Mouse (Mus musculus): ENCODE measurements at regions not wholly inside any gene's neighbourhood (a gene's known extent, or its start where the extent isn't known, plus 50 kb on each side); places are given as distances from the start of the nearest gene placed in this dataset.

DNA sequence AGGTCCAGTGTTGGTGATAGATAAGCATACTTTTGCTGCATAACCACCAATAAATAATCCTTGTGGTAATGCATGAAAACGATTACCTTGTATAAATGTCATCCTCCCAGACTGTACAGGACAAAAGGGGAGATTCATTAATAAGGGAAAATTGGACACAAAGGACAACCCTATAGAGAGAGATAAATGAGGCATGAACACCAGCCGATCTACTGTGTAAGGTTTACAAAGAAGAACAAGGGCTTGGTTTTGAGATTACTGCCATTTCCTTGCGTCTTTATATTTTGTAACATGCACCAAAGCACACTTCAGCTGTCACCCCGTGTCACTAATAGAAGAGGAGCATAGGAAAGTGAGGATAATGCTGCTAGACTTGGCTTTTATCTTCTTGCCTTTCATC is 162.5 kb downstream of the Psat1 start:
- Histone ChIP-seq H3K27me3 (replicated peaks; ENCODE audit: control insufficient read depth, insufficient read depth, low read length) (no peaks in the 10 kb centered on the region), H3K36me3 (ENCODE audit: control insufficient read depth, insufficient read depth, low read length) (no peaks in the 10 kb centered on the region), H3K9me3 (replicated peaks; ENCODE audit: control insufficient read depth, low read length) (no peaks in the 10 kb centered on the region), H3K4me1 (ENCODE audit: control insufficient read depth, insufficient read depth, low read length) (peaks cover 8% of the 10 kb centered on the region; the same call in 1 of the 2 replicates), H3K27ac (ENCODE audit: low read depth, low read length) (no peak overlapping the region), H3K4me3 (ENCODE audit: low read depth, low read length) (no peak overlapping the region), H3K4me2 (ENCODE audit: low read length) (no peak overlapping the region), H3K9ac (ENCODE audit: low read length) (no peak overlapping the region)
- WGBS = 12% methylated on average over 4 of the region's 4 CpGs
- DNase-seq (ENCODE audit: low spot score) (no peak), ATAC-seq (peak; percentile 34; the same call in 1 of the 2 replicates)

GRCm38 (mm10) chr19:15769651-15770050 is 177.5 kb downstream of the Psat1 start:
- H3K36me3 ChIP-seq (ENCODE audit: control insufficient read depth, insufficient read depth, low read length) = no peaks in the 10 kb centered on the region
- 90% methylated on average over 4 of the region's 4 CpGs for WGBS
- no peak overlapping the region for H3K4me2 ChIP-seq (ENCODE audit: low read length)
- no peaks in the 10 kb centered on the region for H3K4me1 ChIP-seq (ENCODE audit: control insufficient read depth, insufficient read depth, low read length)
- no peaks in the 10 kb centered on the region for H3K9me3 ChIP-seq (replicated peaks; ENCODE audit: control insufficient read depth, low read length)
- no peak overlapping the region for H3K4me3 ChIP-seq (ENCODE audit: low read depth, low read length)
- H3K27me3 ChIP-seq (replicated peaks; ENCODE audit: control insufficient read depth, insufficient read depth, low read length) = no peaks in the 10 kb centered on the region
- DNase-seq (ENCODE audit: low spot score) (no peak), ATAC-seq (no peak)
- no peak overlapping the region for H3K9ac ChIP-seq (ENCODE audit: low read length)
- H3K27ac ChIP-seq (ENCODE audit: low read depth, low read length) = no peak overlapping the region

GRCm38 (mm10) chr19:15761086-15761485 is 186.1 kb downstream of the Psat1 start:
- no peak for ATAC-seq
- Histone ChIP-seq H3K36me3 (ENCODE audit: control insufficient read depth, insufficient read depth, low read length) (no peaks in the 10 kb centered on the region), H3K9me3 (replicated peaks; ENCODE audit: control insufficient read depth, low read length) (no peaks in the 10 kb centered on the region), H3K4me3 (ENCODE audit: low read depth, low read length) (no peak overlapping the region), H3K4me2 (ENCODE audit: low read length) (no peak overlapping the region), H3K4me1 (ENCODE audit: control insufficient read depth, insufficient read depth, low read length) (no peaks in the 10 kb centered on the region), H3K27ac (ENCODE audit: low read depth, low read length) (no peak overlapping the region), H3K27me3 (replicated peaks; ENCODE audit: control insufficient read depth, insufficient read depth, low read length) (no peaks in the 10 kb centered on the region), H3K9ac (ENCODE audit: low read length) (no peak overlapping the region)
- DNase-seq (ENCODE audit: low spot score) = no peak
- 47% methylated on average over 4 of the region's 4 CpGs for WGBS

DNA sequence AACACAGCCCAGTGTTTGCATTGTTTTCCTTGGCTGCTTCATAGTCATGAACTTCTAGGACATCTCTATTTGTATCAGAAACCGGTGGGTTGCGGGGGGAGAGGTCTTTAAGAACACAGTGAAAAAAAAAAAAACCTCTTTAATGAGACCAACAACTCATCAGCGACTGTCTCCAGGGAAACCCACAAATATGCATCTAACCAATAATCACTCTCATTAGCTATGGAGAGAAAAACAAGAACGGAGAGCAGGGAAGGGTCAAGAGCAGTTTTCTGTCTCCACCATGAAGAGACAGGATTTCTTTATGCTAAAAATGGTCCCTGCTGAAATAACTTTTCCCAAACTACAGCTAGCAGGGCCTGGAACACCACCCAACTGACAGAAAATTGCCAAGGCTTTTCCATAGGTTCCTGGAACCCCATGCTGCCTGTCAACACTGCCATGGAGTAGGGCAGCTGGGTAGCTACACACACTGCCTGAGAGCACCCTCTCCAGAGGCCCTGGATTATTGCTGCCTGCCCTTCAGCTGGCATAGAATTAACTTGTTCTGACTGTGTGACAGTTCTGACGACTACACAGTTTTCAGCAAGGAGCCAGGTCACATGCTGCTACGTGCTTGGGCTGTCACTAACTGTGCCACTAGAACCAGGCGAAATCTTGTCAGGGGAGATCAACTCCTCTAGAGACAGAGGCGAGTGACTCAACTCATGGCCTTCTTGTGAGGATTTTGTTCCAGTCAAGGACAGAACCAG is 201.9 kb downstream of the Psat1 start:
- DNase-seq (ENCODE audit: low spot score) (peak; percentile 54), ATAC-seq (peak; percentile 60)
- Histone ChIP-seq H3K27me3 (replicated peaks; ENCODE audit: control insufficient read depth, insufficient read depth, low read length) (no peaks in the 10 kb centered on the region), H3K27ac (ENCODE audit: low read depth, low read length) (no peak overlapping the region), H3K9me3 (replicated peaks; ENCODE audit: control insufficient read depth, low read length) (no peaks in the 10 kb centered on the region), H3K4me1 (ENCODE audit: control insufficient read depth, insufficient read depth, low read length) (peaks cover 8% of the 10 kb centered on the region), H3K4me2 (ENCODE audit: low read length) (no peak overlapping the region), H3K36me3 (ENCODE audit: control insufficient read depth, insufficient read depth, low read length) (no peaks in the 10 kb centered on the region), H3K4me3 (ENCODE audit: low read depth, low read length) (no peak overlapping the region), H3K9ac (ENCODE audit: low read length) (no peak overlapping the region)
- 18% methylated on average over 8 of the region's 8 CpGs for WGBS

GRCm38 (mm10) chr19:15736200-15736599 is 210.9 kb downstream of the Psat1 start:
- no peak for ATAC-seq

DNA sequence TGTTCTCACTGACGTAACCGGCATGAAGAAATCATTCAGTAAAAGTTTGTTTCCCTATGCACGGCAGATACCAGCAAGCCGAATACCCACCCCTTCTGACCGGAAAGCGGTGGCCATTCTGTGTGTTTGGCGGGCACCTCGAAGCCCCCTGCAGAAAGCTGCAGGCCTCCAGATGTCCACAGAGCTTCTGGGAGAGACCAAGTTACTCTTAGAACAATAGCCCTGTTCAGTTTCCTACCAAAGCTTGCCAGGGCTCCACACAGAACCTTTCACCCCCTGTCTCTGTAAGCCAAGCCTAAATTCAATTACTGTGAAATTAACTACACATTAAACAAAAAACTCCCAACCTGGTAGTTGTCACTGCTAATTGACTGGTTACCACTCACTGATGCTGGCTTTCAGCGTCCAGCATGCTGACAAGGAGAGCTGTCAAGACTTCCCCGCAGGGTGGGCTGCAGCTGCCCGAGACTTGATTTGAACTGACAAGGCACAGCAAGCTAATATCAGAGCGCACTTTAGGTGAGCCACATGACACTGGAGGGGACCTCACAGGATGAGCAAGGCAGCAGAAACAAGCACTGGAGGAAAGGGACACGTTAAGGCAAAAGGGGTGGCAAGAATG is 220.2 kb downstream of the Psat1 start:
- peaks cover 9% of the 10 kb centered on the region; the same call in 1 of the 2 replicates for H3K4me1 ChIP-seq (ENCODE audit: control insufficient read depth, insufficient read depth, low read length)
- ATAC-seq = peak; percentile 90
- H3K9me3 ChIP-seq (replicated peaks; ENCODE audit: control insufficient read depth, low read length) = no peaks in the 10 kb centered on the region
- H3K9ac ChIP-seq (ENCODE audit: low read length) = no peak overlapping the region
- H3K27me3 ChIP-seq (replicated peaks; ENCODE audit: control insufficient read depth, insufficient read depth, low read length) = no peaks in the 10 kb centered on the region
- DNase-seq (ENCODE audit: low spot score) = peak; percentile 74
- no peak overlapping the region for H3K27ac ChIP-seq (ENCODE audit: low read depth, low read length)
- 17% methylated on average over 13 of the region's 13 CpGs for WGBS
- H3K4me2 ChIP-seq (ENCODE audit: low read length) = no peak overlapping the region; the same call in 1 of the 2 replicates
- H3K36me3 ChIP-seq (ENCODE audit: control insufficient read depth, insufficient read depth, low read length) = no peaks in the 10 kb centered on the region
- H3K4me3 ChIP-seq (ENCODE audit: low read depth, low read length) = no peak overlapping the region

More at GRCm38 (mm10) chr19:15736200-15736599, 210.9 kb downstream of the Psat1 start:
- Histone ChIP-seq H3K4me1 (ENCODE audit: control insufficient read depth, insufficient read depth, low read length) (no peaks in the 10 kb centered on the region), H3K36me3 (ENCODE audit: control insufficient read depth, insufficient read depth, low read length) (no peaks in the 10 kb centered on the region), H3K4me2 (ENCODE audit: low read length) (no peak overlapping the region), H3K27me3 (replicated peaks; ENCODE audit: control insufficient read depth, insufficient read depth, low read length) (no peaks in the 10 kb centered on the region), H3K9ac (ENCODE audit: low read length) (no peak overlapping the region), H3K27ac (ENCODE audit: low read depth, low read length) (no peak overlapping the region), H3K9me3 (replicated peaks; ENCODE audit: control insufficient read depth, low read length) (no peaks in the 10 kb centered on the region), H3K4me3 (ENCODE audit: low read depth, low read length) (no peak overlapping the region)
- DNase-seq (ENCODE audit: low spot score) = no peak
- WGBS = 92% methylated on average over 2 of the region's 2 CpGs

DNA sequence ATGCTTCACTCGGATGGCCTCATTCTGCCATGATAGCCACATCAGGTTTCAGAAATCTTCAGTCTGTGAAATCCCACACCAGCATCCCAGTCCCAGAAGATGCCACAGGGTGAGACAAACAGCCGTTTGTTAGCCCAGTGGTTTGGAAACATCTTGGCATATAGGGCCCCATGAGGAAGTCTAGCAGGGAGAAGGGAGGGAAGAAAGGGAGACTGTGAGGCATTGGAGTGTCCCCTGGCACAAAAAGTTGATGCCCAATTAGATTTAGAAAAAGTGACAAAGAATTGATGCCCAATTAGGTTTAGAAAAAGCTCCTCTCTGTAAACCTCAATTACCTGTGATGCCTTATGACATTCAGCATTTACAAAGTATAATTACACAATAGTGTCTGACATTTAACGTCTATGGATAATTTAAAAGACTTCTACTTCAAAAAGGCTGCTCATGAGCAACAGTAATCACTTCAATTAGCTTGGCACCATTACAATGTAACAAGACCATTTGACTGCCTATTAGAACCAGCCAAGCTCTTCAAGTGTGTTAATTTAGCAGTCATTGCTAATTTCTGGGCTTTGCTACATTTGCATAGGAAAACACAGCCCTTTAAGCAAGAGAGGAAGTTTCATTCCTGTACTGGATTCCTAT is 254.6 kb downstream of the Psat1 start:
- H3K4me3 ChIP-seq (ENCODE audit: low read depth, low read length) = no peak overlapping the region
- H3K27me3 ChIP-seq (replicated peaks; ENCODE audit: control insufficient read depth, insufficient read depth, low read length) = peaks cover 48% of the 10 kb centered on the region
- no peaks in the 10 kb centered on the region for H3K9me3 ChIP-seq (replicated peaks; ENCODE audit: control insufficient read depth, low read length)
- no peak overlapping the region for H3K4me2 ChIP-seq (ENCODE audit: low read length)
- H3K27ac ChIP-seq (ENCODE audit: low read depth, low read length) = no peak overlapping the region
- ATAC-seq (peak; percentile 93), DNase-seq (ENCODE audit: low spot score) (peak; percentile 94)
- H3K36me3 ChIP-seq (ENCODE audit: control insufficient read depth, insufficient read depth, low read length) = no peaks in the 10 kb centered on the region
- WGBS = 15% methylated on average over 3 of the region's 3 CpGs
- no peak overlapping the region for H3K9ac ChIP-seq (ENCODE audit: low read length)
- H3K4me1 ChIP-seq (ENCODE audit: control insufficient read depth, insufficient read depth, low read length) = peaks cover 3% of the 10 kb centered on the region; the same call in 1 of the 2 replicates

GRCm38 (mm10) chr19:15669996-15670395 is 277.1 kb downstream of the Psat1 start:
- Histone ChIP-seq H3K9ac (ENCODE audit: low read length) (no peak overlapping the region), H3K27ac (ENCODE audit: low read depth, low read length) (no peak overlapping the region), H3K4me3 (ENCODE audit: low read depth, low read length) (no peak overlapping the region), H3K9me3 (replicated peaks; ENCODE audit: control insufficient read depth, low read length) (no peaks in the 10 kb centered on the region), H3K27me3 (replicated peaks; ENCODE audit: control insufficient read depth, insufficient read depth, low read length) (no peaks in the 10 kb centered on the region), H3K36me3 (ENCODE audit: control insufficient read depth, insufficient read depth, low read length) (no peaks in the 10 kb centered on the region), H3K4me2 (ENCODE audit: low read length) (no peak overlapping the region), H3K4me1 (ENCODE audit: control insufficient read depth, insufficient read depth, low read length) (peaks cover 18% of the 10 kb centered on the region)
- DNase-seq (ENCODE audit: low spot score) (peak; percentile 56), ATAC-seq (no peak; the same call in 1 of the 2 replicates)
- WGBS = 62% methylated on average over 6 of the region's 6 CpGs
